Mouse (Mus musculus): ENCODE measurements at regions not wholly inside any gene's neighbourhood (a gene's known extent, or its start where the extent isn't known, plus 50 kb on each side); places are given as distances from the start of the nearest gene placed in this dataset.

DNA sequence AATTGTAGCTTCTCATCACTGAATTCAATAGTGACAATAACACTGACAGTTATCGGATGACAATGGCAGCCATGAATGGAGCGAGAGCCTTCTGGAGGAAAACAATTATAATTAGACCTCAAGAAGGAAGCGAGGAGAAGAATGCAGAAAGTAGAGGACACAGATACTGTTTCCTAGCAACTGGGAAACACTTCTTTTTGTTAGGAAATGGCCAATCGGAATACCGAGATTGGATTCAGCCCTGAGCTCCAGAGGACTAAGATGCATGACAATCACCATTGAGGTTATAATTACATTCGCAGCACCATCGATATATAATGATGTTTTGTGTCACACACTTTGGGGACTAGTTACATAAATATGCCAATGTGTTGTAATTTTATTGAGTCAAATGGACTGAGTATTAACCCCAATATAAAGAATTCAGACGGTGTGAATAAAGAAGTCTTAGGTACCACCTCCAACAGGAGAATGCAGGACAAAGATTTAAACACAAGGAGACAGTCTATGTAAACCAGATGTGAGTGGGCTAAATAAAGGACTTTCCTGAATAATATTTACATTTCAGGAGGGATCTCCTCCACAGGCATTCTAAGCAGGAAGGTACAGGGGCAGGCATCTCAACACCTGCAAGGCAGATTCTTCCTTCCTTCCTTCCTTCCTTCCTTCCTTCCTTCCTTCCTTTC lies 53.1 kb upstream of the Sestd1 start:
- TF ChIP-seq CTCF (conservative IDR thresholded peaks at IDR 0.05), result no peak
- no peak for DNase-seq (ENCODE audit: low spot score in 2 of 2)

More for the DNA sequence above, 53.1 kb upstream of the Sestd1 start:
- H3K27ac ChIP-seq, result no peak overlapping the region
- H3K4me3 ChIP-seq, result no peak overlapping the region
